Mouse (Mus musculus): ENCODE measurements at regions not wholly inside any gene's neighbourhood (a gene's known extent, or its start where the extent isn't known, plus 50 kb on each side); places are given as distances from the start of the nearest gene placed in this dataset.

DNA sequence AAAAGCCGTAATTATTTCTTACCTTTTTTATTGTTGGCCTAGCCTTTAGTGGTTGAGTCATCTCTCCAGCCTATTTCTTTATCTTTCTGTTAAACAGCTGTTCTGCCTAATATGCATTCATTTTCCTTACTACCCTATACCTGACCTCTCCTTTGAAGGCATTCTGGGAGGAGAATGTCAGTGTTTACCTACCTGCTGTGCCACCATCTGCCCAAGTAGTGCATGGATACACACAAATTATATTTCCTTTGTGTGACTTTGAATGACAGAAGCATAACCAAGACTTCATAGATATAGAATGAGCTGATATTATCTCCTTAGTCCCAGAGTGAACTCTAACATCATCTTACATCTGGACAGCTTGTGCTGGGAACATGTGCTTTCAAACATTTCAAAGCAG, 293.5 kb upstream of the Tom1l1 start:
- DNase-seq (ENCODE audit: low read depth, low spot score): no peak

DNA sequence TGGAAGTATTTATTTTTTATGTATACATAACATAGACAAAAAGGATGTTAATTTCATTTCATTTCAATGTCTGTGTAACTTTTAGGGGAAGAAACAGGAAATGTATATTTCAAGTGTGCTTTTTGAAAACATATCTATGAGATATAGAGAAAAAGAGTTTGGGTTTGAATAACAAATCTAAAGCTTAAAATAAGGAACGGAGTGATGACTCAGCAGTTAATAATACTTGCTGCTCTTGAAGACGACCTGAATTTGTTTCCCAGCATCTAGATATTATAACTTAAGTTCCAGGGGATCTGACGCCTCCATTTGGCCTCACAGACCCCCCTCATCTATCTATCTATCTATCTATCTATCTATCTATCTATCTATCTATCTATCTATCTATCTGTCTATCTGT, 290.1 kb upstream of the Tom1l1 start:
- no peak for DNase-seq (ENCODE audit: low read depth, low spot score)

DNA sequence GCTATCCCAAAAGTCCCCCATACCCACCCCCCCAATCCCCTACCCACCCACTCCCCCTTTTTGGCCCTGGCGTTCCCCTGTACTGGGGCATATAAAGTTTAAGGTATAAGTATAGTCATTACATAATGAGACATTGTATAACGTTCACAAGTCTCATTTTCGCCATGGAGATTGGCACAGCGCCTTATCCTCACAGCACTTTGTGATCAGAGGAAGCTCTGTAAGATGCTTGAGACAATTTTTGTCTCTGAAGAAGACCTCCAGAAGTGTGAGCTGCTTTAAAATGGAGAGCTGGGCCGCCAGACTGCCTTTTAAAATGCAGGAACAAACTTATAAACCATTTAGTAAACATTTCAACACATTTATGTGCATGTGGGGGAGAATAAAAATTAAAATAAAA, 252.9 kb upstream of the Tom1l1 start:
- DNase-seq (ENCODE audit: low read depth, low spot score): no peak

DNA sequence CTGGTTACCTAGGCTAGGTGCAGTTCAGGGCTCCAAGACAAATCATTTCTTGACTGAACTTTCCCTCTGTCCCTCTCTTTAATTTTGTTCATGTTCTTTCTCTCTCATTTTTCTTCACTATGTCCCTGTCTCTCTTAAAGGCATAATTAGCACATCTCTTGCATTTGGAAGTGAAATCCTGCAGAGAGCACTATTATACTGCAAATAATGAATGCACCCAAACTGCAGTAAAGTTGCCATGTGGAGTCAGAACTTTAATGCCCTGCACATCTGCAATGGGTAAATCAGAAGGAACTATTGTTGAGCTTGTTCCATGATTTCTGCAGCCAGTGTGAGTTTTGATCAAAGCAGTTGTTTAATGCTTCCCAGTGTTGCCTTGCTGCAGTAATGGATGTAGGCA, 237.6 kb upstream of the Tom1l1 start:
- DNase-seq (ENCODE audit: low read depth, low spot score): no peak

DNA sequence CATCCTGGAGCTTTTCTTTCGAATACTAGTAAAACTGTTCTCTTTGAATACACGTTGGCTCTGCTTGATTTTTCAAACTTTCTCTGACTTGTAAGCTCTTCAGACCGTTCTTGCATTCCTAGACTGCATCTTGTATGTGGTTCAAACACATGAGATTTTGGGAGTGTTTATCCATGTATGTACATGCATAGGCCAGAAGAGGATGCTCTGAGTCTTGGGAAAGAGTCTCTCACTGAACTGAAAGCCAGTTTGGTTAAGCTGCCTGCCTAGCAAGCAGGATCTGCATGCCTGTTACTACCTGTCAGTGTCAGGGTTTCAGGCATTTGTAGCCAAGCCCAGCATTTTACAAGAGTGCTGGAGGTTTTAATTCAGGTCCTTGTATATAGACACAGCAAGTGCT, 229.6 kb upstream of the Tom1l1 start:
- DNase-seq (ENCODE audit: low read depth, low spot score): no peak

DNA sequence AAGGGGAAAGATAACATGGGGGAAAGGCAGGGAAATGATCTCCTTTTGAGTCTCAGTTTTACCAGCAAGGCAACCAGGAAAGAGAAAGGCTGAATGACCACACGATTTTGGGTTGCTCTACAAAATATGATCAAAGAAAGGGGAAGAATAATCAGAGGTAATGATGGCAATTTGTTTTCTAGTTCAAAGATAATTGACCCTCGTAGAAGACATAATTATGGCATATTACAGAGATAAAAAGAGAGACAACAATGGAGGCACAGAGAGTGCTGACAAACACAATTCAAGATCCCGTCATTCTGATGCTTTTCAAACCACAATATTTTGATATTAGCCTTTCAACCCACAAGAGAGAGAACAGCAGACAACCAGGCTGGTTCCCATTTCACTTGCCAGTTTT, 206.1 kb upstream of the Tom1l1 start:
- no peak for DNase-seq (ENCODE audit: low read depth, low spot score)

DNA sequence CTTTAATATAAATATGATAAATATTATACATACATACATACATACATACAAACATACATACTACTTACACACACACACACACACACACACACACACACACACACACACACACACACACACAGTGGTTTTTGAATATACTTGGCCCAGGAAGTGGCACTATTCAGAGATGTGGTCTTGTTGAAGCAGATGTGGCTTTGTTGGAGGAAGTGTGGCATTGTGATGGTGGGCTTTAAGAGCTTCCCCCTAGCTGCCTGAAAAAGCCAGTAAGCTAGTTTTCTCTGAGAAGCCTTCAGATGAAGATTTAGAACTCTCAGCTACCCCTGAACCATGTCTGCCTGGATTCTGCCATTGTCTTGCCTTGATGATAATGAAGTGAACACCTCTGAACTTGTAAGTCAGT, 185.0 kb upstream of the Tom1l1 start:
- DNase-seq (ENCODE audit: low read depth, low spot score): no peak

DNA sequence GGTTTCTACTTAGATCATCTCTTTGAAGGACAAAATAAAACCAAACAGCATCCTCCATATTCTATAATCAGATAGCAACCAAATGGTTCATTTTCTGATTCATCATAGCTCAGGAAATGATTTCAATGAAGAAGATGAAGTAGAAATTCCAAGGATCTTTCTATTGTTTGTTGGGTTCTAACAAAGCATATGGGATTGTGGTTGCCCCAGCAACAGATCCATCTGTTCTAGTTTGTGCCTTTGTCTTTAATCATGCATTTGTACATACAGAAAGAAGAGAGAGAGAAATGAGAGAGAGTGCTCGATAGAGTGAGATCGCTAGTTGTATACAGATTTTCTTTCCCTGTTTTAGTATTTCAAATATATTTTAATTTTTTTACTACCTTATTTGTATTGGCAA, 183.5 kb upstream of the Tom1l1 start:
- no peak for DNase-seq (ENCODE audit: low read depth, low spot score)

DNA sequence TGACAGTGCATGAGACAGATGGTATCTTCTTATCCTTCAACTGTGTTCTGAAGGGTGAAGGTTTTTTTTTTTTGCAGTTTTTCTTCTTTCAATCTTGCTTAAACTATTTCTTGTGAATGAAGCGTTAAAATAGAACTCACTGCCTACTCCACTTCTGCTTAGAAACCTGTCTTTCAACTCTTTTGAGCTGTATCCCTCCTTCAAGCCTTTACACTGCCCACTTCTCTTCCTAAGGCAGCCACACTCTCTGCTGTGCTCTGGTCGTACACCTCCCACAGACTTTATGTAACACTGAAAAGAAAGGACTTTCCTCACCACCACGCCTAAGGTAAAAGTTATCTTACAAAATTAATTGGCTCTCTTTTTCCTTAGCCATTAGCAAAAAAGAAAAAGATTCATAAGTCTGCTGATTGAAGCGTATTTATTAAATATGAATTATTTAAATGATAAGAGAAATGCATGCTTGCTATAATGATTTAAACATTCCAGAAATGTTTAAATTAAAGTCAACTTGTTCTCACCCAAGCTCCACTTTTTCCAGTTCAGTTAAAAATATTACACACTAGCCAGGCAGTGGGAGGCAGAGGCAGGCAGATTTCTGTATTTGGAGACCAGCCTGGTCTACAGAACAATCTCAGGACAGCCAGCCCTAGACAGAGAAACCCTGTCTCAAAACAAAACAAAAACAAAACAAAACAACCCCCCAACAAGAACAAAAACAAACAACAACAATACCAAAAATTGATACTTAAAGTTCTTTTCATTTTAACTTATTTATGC, 176.0 kb upstream of the Tom1l1 start:
- no peak for DNase-seq (ENCODE audit: low read depth, low spot score)

DNA sequence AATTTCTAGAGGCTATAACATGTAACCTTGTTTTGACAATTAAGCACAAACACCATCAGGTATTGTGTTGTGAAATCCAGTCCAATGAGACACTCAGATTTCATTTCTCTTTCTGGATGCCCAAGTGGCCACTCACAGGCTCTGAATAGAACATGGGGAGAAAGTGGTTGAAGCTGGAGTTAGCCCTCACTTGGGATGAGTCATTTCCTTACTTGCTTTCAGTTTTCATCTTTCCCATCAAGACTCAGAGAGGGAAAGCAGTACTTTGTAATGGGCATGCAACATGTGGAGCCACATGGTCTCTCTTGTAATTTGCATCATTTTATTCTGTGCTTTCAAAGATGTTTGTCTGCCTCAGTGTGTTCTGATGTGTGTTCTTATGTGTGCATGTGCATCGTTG, 167.6 kb upstream of the Tom1l1 start:
- DNase-seq (ENCODE audit: low read depth, low spot score): no peak

DNA sequence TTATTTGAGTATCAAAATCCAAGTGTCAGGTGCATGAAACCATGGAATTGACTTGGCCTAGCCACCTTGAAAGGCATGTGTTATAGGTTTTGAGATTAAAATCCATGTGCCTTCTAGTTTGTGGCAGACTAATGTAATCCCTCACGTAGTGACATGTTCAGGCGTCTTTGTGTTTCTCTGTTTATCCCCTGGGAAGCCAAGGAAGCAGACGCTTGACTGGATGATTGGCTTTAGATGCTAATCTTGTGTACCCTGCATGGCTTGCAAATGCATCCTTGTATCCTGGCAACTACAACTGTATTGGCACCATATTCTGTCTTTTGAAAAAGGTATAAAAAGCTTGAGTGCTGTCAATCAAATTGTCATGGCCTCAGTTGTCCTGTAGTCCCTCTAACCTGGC, 167.2 kb upstream of the Tom1l1 start:
- no peak for DNase-seq (ENCODE audit: low read depth, low spot score)

DNA sequence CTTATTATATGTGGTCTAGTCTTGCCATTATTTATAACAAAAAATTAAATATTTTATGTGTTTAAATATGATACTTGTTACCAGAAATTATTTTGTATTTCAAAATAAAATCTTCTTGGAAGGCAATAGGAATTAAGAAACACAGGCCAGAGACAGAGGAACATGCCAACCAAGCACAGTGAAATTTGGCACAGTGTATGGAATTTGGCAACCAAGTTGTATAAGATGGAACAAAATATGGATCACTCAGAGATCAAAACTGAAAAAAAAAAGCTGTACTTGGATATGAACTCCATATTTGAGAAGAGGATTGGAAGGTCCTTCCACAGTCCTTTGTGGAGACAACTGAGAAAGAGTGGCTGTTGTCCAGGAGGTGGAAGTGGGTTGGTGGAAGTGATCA, 163.1 kb upstream of the Tom1l1 start:
- no peak for DNase-seq (ENCODE audit: low read depth, low spot score)

DNA sequence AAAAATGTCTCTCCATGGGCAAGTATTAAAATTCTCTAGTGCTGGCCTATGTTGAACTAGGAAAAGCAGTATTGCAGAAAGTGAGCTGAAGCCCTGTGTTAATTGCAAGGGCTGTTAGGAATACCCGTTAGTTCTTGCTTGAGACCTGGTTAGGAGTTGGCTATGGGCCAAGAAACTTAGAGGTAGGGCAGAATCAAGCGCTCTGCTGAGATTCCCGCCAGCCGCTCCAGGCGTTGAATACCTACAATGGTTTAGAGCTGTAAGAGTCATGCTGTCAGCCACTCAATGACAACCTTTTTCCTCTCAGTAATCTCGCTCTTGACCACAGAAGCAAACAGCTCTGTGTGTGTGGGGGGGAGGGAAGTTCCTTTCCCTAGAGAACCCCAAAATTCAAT, 156.8 kb upstream of the Tom1l1 start:
- peak; percentile 18 for DNase-seq (ENCODE audit: low read depth, low spot score)

DNA sequence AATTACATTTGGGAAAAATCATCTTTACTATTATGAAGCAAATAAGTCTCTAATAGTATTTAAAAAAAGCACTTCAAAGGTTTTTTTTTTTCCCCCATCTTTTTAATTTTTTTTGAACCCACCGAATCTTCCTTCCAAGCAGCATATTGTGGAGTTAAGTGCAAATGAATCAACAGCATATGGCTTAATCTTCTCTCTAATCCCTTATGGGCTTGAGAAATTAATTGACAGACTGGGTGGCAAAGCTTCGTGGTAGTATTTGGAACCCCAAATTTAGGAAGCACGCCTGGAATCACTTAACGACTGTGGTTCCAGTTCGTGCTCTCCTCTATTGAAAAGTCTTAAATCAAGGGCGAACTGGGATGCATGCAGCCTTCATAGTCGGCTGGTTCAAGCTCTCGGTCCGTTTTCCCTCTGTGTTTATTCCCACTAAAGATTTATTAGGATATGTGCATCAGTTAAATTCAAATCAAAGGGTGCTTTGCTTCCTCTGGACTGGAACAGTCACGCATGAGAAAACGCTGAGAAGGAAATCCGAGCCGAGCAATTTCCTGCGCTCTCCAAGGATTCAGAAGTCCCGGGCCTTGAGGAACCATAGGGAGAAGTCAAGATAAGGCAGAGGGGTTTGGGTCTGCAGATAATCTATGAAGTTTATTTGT, 156.2 kb upstream of the Tom1l1 start:
- DNase-seq (ENCODE audit: low read depth, low spot score): no peak

DNA sequence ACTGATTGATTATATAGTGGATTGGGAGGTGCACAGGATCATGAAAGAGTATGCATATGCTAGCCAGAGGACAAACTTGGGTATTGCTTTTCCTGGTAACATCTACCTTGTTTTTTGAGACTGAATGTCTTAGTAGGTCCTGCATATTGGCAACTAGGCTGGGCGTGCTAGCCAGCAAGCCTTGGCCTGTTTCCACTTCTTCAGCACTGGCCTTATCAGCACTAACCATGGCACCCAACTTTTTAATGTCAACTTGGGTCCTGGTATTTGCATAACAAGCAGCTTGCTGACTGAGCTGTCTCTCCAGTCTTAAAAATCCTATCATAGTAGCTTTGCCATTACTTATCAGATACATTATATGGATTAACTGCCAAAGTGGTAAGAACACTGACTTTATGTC, 150.0 kb upstream of the Tom1l1 start:
- no peak for DNase-seq (ENCODE audit: low read depth, low spot score)

DNA sequence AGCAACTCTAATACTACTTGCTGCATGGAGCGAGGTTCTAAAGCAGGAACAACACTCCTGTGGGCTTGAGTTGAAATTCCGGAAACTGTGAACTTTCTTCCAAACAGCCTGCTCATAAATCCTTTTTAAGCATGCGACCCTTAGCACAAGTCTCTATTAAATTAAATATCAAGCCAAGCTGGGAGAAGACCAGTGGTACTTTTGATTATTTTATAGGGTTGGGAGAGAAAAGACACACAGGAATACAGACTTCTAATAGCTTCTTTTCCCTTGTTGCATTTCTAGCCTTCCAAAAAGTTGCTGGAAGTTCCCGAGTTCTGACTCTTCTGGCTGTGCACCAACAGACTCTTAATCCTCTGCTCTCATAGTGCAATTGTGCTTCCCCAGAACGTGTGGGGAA, 136.6 kb upstream of the Tom1l1 start:
- no peak for DNase-seq (ENCODE audit: low read depth, low spot score)

DNA sequence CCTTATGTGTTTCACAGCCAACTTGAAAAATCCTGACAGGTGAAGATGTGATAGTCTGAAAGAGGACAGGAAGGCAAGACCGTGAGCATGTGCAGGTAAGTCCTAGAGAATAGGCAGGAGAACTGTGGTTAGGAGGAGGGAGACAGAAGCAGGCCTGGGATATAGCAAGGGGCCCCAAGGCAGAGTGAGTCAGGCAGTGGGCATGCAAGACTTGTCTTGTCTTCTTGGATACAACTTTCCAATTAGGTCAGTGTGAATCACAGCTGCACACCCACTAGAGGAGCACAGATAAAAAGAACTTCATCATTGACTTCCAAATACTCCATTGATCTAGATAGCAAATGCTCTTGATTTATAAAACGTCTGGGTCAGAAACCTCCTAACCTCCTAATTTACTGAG, 128.6 kb upstream of the Tom1l1 start:
- no peak for DNase-seq (ENCODE audit: low read depth, low spot score)

DNA sequence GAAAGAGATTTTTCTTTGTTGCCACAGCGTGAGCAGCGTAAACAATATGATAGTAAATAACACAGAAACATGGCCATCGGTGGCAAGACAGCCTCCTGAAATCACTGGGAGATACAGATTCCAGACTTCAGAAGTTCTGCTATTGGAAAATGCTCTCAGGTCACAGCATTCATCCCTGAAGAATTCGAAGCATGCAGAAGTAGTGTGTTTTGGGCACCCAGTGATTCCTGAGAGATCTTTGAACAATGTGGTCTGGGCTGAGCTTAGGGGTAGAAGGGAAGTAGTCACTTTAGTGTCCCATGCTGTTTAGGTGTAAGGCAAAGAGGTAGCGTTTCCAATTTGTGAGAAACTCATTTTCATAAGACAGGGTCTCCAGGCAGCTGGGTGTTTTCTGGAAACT, 126.3 kb upstream of the Tom1l1 start:
- no peak for DNase-seq (ENCODE audit: low read depth, low spot score)

DNA sequence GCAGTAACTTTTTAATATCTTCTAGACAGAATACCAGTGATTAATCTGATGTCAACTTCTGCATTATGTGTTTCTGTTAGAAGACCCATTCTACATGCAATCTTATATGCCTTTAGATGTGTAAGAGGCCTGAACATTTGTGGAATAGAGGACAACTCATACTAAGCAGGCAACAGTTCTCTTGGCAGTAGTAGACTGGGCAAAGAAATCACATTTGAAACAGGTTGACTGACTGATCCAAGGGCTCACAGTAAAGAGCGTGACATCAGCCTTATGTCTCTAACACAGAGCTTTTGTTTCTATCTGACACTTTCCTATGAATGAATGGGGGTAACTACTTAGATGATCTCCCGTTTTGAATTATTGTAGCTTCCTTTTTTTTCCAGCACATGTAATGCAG, 124.8 kb upstream of the Tom1l1 start:
- no peak for DNase-seq (ENCODE audit: low read depth, low spot score)

DNA sequence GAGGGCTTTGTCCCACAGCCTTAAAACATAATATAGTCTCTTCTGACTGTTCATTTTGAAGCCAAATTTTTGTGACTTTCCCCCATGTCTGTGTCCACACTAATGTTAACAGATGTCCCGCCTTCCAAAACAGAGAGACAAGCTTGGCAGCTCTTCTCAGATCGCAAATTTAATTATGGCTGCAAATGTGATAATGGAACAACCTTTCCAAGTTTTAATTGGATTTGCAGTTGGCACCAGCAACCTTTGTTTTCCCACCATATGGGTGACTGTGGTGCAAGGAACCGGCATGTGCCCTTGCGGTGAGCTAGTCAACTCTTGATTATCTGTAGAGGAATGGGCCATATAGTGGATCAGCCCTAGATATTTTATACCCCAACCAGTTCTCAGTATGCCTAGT, 124.4 kb upstream of the Tom1l1 start:
- no peak for DNase-seq (ENCODE audit: low read depth, low spot score)

DNA sequence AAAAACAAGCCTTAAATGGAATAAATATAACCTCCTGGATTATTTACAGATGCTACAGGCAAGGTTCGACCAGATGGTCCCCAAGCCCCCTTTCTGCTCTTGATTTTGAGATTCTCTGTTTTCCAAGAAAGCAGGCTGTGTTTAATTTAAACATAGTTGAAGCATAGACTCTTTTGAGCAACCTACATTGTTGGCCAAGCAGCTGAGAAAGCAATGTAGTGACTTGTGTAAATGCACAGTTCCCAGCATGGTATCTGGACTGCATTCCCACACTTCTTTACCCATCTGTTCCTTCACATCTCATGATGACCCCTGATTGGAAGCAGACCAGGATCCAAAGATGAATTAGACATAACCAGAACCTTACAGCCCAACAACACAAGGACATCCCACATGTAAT, 120.3 kb upstream of the Tom1l1 start:
- DNase-seq (ENCODE audit: low read depth, low spot score): no peak

DNA sequence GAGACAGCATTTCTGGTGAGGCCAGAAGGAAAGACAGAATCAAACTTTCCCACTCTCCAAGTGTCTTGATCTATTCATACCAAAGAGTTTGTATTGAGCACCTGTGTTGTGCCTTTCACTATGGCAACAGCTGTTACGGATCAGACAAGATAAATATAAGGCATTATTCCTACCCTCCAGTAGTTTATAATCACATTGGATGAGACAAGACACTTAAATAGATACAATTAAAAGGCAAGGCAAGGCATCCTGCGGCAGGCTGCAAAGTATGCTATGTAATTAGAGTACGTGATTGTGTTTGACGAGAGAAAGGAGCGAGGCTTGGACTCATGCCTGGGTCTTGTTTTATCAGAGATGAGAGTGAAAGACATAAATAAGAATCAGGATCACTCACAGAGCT, 119.2 kb upstream of the Tom1l1 start:
- DNase-seq (ENCODE audit: low read depth, low spot score): no peak

DNA sequence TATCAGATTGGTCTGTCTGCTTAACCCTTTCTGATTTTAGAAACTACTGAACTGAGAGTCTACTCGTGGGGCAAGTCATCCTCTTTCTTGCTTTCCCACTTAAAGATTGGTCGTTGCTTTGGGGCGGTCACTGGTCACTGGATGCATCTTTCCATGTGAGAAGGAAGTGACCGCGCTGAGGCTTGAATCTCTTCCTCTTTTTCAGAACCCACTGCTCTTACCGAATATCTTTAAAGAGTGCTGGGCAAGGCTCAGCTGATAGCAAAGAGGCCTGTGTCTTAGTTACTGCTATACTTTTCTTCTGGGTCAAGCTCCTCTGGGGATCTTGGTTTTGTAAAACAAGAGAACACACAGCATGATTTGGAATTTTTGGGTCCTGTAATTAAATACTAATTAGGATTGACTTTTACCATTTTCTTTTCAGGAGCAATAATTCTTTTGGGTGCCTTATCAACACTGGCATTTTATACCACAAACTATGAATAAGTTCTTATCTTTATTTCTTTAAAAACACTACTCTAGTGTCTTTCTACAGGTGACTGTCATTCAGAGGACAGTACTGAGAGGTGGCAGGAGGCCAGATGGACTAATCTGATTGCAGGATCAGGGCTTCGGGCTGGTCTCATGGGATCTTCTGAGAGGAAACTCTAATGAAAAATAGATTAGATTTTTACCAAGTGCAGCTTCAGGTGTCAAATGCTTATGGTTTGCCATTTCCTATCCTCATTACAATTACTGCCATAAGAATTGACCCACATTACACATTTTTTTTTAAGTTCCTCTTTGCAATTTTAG, 114.6 kb upstream of the Tom1l1 start:
- DNase-seq (ENCODE audit: low read depth, low spot score): no peak
